Mouse (Mus musculus): ENCODE measurements at regions not wholly inside any gene's neighbourhood (a gene's known extent, or its start where the extent isn't known, plus 50 kb on each side); places are given as distances from the start of the nearest gene placed in this dataset.

DNA sequence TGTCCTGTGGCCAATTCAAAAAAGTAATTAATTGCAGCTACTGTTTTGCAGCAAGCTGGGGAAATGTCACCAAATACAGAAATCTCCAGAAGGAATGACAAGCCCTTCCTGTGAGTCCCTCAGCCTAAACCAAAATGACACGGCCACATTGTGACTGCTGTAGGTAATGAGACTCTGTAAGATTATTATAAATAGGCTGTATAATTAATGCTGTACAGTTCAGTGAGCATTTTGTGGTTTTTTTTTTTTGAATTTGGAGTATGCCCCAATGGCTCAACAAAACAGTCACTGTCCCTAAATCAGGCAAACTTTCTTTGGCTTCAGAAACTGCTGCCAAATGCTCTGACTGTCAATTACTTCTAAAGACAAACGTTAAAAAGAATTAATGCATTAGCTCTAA, 615.9 kb upstream of the Sema6d start:
- no peak overlapping the region for H3K4me2 ChIP-seq (replicated peaks; ENCODE audit: low read depth, low read length)
- H3K27ac ChIP-seq (ENCODE audit: low read length): no peak overlapping the region
- H3K4me3 ChIP-seq (ENCODE audit: low read length): no peak overlapping the region
- H3K27me3 ChIP-seq (ENCODE audit: insufficient read depth, low read length): no peaks in the 10 kb centered on the region
- no peak for ATAC-seq (ENCODE audit: low FRiP score, low TSS enrichment)
- H3K36me3 ChIP-seq (ENCODE audit: insufficient read depth, low read length): no peaks in the 10 kb centered on the region
- no peaks in the 10 kb centered on the region for H3K9me3 ChIP-seq (ENCODE audit: low read length)
- 57% methylated on average over 2 of the region's 2 CpGs for WGBS
- H3K9ac ChIP-seq (replicated peaks; ENCODE audit: low read length): no peak overlapping the region
- no peaks in the 10 kb centered on the region for H3K4me1 ChIP-seq (ENCODE audit: insufficient read depth, low read length)

DNA sequence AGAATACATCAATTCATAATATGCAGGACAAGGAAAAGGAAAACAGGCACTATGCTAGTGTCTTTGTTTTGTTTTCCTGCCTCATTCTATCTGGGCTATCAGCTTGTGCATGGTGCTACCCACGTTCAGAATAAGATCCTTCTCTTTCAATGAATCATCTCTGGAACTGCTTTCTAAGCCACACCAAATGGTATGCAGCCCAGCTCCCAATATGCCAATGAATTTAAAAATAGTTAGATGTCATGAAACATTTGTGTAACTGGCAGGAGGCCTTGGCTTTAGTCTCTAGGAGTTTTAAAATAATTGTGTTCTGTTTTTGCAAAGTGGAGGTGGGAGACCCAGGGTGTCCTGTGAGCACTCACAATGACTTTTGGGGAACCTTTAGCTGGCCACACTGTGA, 603.1 kb upstream of the Sema6d start:
- no peak overlapping the region for H3K4me2 ChIP-seq (replicated peaks; ENCODE audit: low read depth, low read length)
- H3K36me3 ChIP-seq (ENCODE audit: insufficient read depth, low read length): no peaks in the 10 kb centered on the region
- H3K9me3 ChIP-seq (ENCODE audit: low read length): no peaks in the 10 kb centered on the region
- WGBS: 44% methylated on average over 1 of the region's 1 CpGs
- no peaks in the 10 kb centered on the region for H3K4me1 ChIP-seq (ENCODE audit: insufficient read depth, low read length)
- H3K4me3 ChIP-seq (ENCODE audit: low read length): no peak overlapping the region
- ATAC-seq (ENCODE audit: low FRiP score, low TSS enrichment): no peak
- no peaks in the 10 kb centered on the region for H3K27me3 ChIP-seq (ENCODE audit: insufficient read depth, low read length)
- no peak overlapping the region for H3K27ac ChIP-seq (ENCODE audit: low read length)
- no peak overlapping the region for H3K9ac ChIP-seq (replicated peaks; ENCODE audit: low read length)

DNA sequence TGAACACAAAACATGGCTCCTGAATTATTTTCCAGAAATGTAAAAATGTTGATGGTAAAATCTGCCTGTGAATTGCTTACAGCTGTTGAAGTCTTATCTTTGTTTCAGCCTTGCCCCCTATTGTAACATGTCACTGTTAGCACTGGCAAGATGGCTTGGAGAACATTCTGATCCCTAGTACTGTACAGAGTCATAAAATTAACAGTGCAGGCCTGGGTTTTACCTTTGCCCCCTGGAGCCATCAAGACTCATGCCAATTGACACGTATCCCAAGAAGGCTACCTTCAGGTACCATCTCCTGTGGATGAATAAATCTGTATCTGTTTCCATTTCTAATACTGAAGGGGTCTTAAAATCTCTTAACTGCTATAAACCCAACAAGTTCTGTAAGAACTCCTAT, 583.6 kb upstream of the Sema6d start:
- no peaks in the 10 kb centered on the region for H3K9me3 ChIP-seq (ENCODE audit: low read length)
- H3K9ac ChIP-seq (replicated peaks; ENCODE audit: low read length): no peak overlapping the region
- 71% methylated on average over 1 of the region's 1 CpGs for WGBS
- H3K27ac ChIP-seq (ENCODE audit: low read length): no peak overlapping the region
- H3K27me3 ChIP-seq (ENCODE audit: insufficient read depth, low read length): no peaks in the 10 kb centered on the region
- no peak for ATAC-seq (ENCODE audit: low FRiP score, low TSS enrichment)
- H3K4me1 ChIP-seq (ENCODE audit: insufficient read depth, low read length): no peaks in the 10 kb centered on the region
- H3K4me3 ChIP-seq (ENCODE audit: low read length): no peak overlapping the region
- no peaks in the 10 kb centered on the region for H3K36me3 ChIP-seq (ENCODE audit: insufficient read depth, low read length)
- no peak overlapping the region for H3K4me2 ChIP-seq (replicated peaks; ENCODE audit: low read depth, low read length)

DNA sequence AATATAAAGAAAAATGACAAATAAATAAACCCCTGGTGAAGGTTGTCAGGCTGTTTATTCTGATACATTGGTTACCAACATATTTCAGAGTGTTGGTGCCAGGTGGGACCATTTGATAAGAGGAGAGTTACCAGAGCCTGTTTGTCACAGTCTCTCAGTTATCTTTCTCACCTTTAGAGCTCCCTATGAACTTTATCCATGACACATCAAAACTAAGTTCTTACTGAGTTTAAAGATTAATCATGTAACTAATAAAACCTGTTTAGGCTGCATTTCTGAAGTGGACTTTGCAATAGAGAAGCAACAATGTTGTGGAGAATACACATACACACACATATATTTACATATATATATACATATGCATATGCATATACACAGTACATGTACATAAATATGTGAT, 582.7 kb upstream of the Sema6d start:
- Histone ChIP-seq H3K27ac (ENCODE audit: low read length) (no peak overlapping the region), H3K27me3 (ENCODE audit: insufficient read depth, low read length) (no peaks in the 10 kb centered on the region), H3K36me3 (ENCODE audit: insufficient read depth, low read length) (no peaks in the 10 kb centered on the region), H3K9ac (replicated peaks; ENCODE audit: low read length) (no peak overlapping the region), H3K9me3 (ENCODE audit: low read length) (no peaks in the 10 kb centered on the region), H3K4me1 (ENCODE audit: insufficient read depth, low read length) (no peaks in the 10 kb centered on the region), H3K4me2 (replicated peaks; ENCODE audit: low read depth, low read length) (no peak overlapping the region), H3K4me3 (ENCODE audit: low read length) (no peak overlapping the region)
- no peak for ATAC-seq (ENCODE audit: low FRiP score, low TSS enrichment)

DNA sequence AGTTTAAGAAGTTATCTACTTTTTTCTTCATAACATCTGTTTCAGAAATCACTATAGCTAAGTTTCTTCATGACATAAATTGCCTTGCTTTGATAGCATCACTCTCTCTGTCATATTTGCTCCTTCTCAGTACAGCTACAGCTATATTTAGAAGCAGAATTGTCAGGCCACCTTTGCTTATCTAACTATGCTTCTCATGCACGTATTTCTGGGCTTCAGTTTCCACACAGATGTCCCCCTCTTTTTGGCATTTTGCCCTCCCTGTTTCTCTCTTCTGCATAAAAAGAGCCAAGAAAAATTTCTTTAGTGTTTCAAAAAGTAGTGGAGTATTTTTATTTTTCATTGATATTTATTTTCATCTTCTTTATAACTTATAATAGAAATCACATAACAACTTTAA, 560.9 kb upstream of the Sema6d start:
- 53% methylated on average over 1 of the region's 1 CpGs for WGBS
- Histone ChIP-seq H3K27me3 (ENCODE audit: insufficient read depth, low read length) (no peaks in the 10 kb centered on the region), H3K27ac (ENCODE audit: low read length) (no peak overlapping the region), H3K4me3 (ENCODE audit: low read length) (no peak overlapping the region), H3K36me3 (ENCODE audit: insufficient read depth, low read length) (no peaks in the 10 kb centered on the region), H3K4me2 (replicated peaks; ENCODE audit: low read depth, low read length) (no peak overlapping the region), H3K9ac (replicated peaks; ENCODE audit: low read length) (no peak overlapping the region), H3K9me3 (ENCODE audit: low read length) (no peaks in the 10 kb centered on the region), H3K4me1 (ENCODE audit: insufficient read depth, low read length) (no peaks in the 10 kb centered on the region)
- no peak for ATAC-seq (ENCODE audit: low FRiP score, low TSS enrichment)

DNA sequence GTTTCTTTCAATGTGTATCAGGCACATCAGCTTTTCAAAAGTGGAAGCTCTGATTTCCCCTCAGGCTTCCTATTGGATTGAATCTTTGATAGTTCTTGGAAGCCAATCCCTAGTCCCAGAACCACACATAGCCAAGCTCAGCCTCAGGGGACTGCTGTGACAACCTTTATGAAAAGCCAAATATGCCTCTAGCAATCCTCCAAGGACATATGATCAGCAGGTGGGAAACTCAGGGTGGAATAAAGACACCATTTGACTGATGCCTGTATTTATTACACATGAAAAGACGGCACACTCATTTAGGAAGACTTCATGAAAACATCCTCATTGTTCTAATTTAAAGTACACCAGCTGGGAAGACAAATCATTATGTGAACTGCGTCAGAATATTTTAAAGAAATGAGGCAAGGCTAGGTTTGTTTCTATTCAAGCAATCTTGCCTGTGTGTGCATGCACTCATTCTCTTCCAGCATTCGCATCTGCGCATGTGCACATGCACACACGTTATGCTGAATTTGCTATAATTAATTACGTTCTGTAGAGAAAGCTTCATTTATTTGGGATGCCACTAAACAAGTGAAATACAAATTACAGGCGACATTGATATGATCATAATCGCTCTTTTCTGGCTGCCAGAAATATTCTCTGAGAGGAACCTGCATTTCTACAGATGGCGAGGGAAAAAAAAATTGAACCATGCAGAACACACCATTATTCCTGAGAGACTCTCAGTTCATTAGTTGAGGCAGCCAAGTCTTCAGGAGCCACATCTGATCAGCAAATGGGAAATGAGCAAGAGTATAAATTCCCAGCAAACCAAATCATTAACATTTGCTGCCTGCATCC, 556.6 kb upstream of the Sema6d start:
- Histone ChIP-seq H3K27me3 (ENCODE audit: insufficient read depth, low read length) (no peaks in the 10 kb centered on the region), H3K4me3 (ENCODE audit: low read length) (no peak overlapping the region), H3K27ac (ENCODE audit: low read length) (no peak overlapping the region), H3K9ac (replicated peaks; ENCODE audit: low read length) (no peak overlapping the region), H3K4me1 (ENCODE audit: insufficient read depth, low read length) (no peaks in the 10 kb centered on the region), H3K36me3 (ENCODE audit: insufficient read depth, low read length) (no peaks in the 10 kb centered on the region), H3K9me3 (ENCODE audit: low read length) (no peaks in the 10 kb centered on the region), H3K4me2 (replicated peaks; ENCODE audit: low read depth, low read length) (no peak overlapping the region)
- WGBS: 82% methylated on average over 9 of the region's 9 CpGs
- no peak for ATAC-seq (ENCODE audit: low FRiP score, low TSS enrichment)

DNA sequence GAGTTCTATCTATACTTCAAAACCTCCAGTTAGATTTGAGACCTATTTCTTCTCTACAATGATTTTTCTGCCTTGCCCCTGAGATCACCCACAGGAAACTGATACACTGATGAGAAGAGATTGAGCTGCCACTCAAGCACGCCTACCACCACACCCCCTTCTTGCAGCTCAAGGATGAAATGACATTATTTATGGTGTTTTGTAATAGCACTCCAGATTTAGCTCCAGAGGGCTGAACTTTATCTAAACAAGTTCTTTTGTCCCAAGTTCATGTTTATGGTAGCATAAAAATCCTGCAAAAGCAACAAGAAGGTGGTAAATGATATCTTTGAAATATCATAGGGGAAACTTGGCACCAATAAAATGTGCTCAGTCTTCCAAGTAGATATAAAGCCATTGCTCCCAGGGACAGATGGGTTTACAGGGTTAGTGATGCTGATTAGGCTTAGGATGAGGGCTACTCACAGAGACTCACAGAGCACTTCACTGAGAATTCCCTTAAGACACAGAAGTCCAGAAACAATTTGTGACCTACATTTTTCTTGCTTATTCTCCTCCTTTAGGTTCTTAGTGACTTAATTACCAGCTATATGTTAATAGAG, 538.4 kb upstream of the Sema6d start:
- Histone ChIP-seq H3K4me2 (replicated peaks; ENCODE audit: low read depth, low read length) (no peak overlapping the region), H3K36me3 (ENCODE audit: insufficient read depth, low read length) (no peaks in the 10 kb centered on the region), H3K4me3 (ENCODE audit: low read length) (no peak overlapping the region), H3K27me3 (ENCODE audit: insufficient read depth, low read length) (no peaks in the 10 kb centered on the region), H3K27ac (ENCODE audit: low read length) (no peak overlapping the region), H3K4me1 (ENCODE audit: insufficient read depth, low read length) (no peaks in the 10 kb centered on the region), H3K9ac (replicated peaks; ENCODE audit: low read length) (no peak overlapping the region), H3K9me3 (ENCODE audit: low read length) (no peaks in the 10 kb centered on the region)
- 15% methylated on average over 1 of the region's 1 CpGs for WGBS
- ATAC-seq (ENCODE audit: low FRiP score, low TSS enrichment): peak; percentile 94

DNA sequence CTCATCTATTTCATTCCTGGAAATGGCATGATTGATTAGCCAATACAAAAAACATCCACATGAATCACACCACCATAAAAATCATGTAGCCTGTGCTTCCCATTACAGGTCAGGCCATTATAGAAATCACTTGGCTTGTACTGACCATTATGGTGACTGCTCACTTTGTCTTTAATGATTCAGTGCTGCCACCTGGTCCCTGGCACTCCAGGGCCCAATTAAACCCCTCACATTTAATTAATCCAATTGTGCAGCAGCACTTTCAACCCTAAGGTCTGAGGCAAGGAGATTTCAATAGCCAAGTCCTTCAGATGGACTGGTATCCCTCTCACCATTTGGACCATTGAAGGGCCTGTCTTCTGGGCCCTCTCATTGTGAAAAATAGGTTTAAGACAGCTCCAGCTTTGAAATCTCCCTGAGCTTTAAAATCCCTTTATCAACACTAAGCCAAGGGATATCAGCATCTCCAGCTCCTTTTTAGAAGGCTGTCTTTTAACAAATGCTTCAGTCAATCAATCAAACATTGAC, 531.6 kb upstream of the Sema6d start:
- H3K9me3 ChIP-seq (ENCODE audit: low read length): no peaks in the 10 kb centered on the region
- ATAC-seq (ENCODE audit: low FRiP score, low TSS enrichment): no peak
- H3K27me3 ChIP-seq (ENCODE audit: insufficient read depth, low read length): no peaks in the 10 kb centered on the region
- no peaks in the 10 kb centered on the region for H3K36me3 ChIP-seq (ENCODE audit: insufficient read depth, low read length)
- H3K4me2 ChIP-seq (replicated peaks; ENCODE audit: low read depth, low read length): no peak overlapping the region
- no peaks in the 10 kb centered on the region for H3K4me1 ChIP-seq (ENCODE audit: insufficient read depth, low read length)
- no peak overlapping the region for H3K27ac ChIP-seq (ENCODE audit: low read length)
- no peak overlapping the region for H3K9ac ChIP-seq (replicated peaks; ENCODE audit: low read length)
- no peak overlapping the region for H3K4me3 ChIP-seq (ENCODE audit: low read length)

All from kidney, embryonic 16.5 days (tissue).